Mouse (Mus musculus) stomach, postnatal 0 days (tissue): Measurements from ENCODE around the gene Mrtfa.

Source experiments
- CTCF ChIP-seq: IDR thresholded peaks from 2 replicates; pipeline ENCODE4 v1.5.1; 2016; ENCODE audit warnings: antibody characterized with exemption, low read depth, mild to moderate bottlenecking, moderate library complexity
- EP300 ChIP-seq: optimal IDR thresholded peaks from 2 replicates; pipeline ENCODE3; 2016; ENCODE audit warnings: antibody characterized with exemption

- TF ChIP-seq CTCF = peak; percentile 74
- TF ChIP-seq EP300 = no peak
These were observed 48.7 kb upstream of the Mrtfa start for GRCm38 (mm10) chr15:81239261-81239660.
